Mouse (Mus musculus) heart, adult 2 months (tissue): ENCODE measurements around the gene Nrtn.

ENCODE experiments used
- CTCF ChIP-seq: fragments of 200-600 bp; IDR thresholded peaks from 2 replicates; pipeline ENCODE4 v1.8.1; 2022; ENCODE audit warnings: antibody characterized with exemption, mild to moderate bottlenecking, moderate library complexity
- EP300 ChIP-seq: fragments of 200-500 bp; IDR thresholded peaks from 2 replicates; pipeline ENCODE4 v1.6.1; 2011; ENCODE audit warnings: low read depth, low read length, control low read depth; ENCODE audit not compliant: insufficient read depth

- TF ChIP-seq CTCF (no peak), EP300 (no peak)
These were observed 8.1 kb upstream of the Nrtn start for GRCm38 (mm10) chr17:56765431-56765830.
